Mouse (Mus musculus) ovary, postnatal 36 days (tissue): Measurements from ENCODE around the gene Vim.
"Not testable (repeated sequence)": the region's sequence is repeated elsewhere in the genome, so short reads cannot be mapped to it uniquely, and the experiment has no call there.

ENCODE experiments used
- DNase-seq: peaks from one replicate; pipeline ENCODE4 v3.0.0; 2022; ENCODE audit warnings: low spot score, mixed read lengths

The Vim gene

DNA sequence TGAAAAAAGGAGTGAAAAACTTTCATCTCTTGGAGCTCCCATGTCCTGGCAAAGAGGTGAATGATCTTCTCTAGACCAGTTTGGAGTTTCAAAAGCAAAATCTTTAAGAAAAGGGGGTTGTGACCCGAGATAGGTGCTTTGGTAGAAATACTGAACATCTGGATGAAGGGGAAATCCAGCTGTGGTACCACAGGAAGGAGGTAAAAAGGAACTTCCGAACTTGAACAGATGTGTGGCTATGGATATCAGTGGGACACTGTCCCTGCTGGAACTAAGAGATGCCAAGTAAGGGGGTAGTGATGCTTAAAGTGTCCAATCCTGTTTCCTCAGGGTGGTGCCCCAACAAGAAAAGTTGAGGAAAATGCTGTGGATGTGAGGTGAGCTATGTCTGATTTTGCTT is 3.6 kb upstream of the Vim start:
- DNase-seq = no peak

DNA sequence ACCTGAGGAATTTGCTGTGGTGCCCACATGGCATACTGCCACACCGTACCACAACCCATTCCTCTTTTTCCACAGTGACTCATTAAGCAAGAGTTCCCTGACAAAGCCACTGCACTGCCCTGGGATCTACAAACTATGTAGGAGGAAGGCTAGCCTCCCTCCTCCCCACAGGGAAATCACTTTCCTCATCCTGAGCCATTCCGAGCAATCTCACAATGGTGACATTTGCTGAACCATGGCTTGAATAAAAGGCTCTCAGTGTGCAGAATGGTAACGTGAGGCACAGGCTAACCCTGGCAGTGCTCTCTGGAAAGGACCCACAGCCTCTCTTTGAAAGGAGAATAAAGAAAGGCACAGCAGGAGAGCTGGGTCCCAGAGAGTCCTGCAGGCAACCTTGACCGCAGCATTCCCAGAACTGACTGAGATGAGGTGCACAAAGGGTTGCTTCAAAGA is 1.6 kb upstream of the Vim start:
- no peak for DNase-seq

DNA sequence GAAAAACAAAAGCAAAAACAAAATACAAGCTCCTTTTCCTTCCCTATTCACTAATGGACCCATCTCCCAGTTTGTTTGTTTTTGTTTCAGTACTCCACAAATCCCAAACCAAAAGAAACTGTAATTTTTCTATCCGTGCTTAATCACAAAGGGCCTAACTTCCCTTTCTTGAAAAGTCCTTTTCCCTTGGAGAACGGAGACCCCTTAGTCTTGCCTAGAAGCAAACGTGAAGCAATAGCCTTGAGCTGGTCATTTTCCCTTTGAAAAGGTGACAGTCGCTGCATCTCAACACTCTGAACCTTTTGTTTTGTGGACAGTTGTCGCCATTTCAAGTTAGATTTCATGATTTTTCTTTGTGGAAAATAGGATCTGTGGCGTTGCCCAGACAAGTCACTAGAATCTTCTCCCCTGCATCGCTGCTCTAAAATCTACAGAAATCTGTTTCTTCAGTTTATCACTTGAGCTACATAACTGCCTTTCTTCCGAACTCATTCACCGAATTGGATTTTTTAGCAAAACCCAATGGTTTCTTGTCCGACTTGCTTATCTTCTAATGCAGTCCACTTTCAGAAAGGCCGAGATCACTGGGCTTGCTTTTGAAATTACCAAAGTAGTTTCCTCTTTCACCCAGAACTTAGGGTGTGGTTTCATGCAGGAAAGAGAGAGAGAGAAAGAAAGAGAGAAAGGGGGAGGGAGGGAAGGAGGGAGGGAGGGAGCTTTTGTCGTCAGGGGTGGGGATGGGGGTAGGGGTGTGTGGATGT is 900 bp upstream of the Vim start:
- DNase-seq = no peak

DNA sequence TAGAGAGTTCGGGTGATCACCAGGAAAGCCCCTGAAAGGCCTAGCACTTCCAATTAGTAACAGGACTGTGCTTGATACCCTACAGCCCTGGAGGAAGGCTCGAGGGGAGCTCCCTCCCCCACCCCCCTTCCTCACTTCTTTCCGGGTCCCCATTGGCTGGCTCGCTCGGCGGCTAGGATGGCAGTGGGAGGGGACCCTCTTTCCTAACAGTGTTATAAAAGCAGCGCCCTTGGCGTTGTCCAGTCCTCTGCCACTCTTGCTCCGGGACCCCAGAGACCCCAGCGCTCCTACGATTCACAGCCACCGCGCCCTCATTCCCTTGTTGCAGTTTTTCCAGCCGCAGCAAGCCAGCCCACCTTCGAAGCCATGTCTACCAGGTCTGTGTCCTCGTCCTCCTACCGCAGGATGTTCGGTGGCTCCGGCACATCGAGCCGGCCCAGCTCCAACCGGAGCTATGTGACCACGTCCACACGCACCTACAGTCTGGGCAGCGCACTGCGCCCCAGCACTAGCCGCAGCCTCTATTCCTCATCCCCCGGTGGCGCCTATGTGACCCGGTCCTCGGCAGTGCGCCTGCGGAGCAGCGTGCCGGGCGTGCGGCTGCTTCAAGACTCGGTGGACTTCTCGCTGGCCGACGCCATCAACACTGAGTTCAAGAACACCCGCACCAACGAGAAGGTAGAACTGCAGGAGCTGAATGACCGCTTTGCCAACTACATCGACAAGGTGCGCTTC is 506 bp downstream of the Vim start:
- peak; percentile 82 for DNase-seq

DNA sequence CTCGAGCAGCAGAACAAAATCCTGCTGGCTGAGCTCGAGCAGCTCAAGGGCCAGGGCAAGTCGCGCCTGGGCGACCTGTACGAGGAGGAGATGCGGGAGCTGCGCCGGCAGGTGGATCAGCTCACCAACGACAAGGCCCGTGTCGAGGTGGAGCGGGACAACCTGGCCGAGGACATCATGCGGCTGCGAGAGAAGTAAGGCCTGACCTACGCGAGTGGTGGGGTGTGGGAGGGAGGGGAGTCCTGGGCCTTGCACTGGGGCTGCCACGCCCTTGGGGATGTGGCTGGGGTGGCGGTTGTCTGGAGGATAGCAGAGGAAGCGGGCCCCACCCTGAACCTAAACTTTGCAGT is 1.0 kb downstream of the Vim start:
- DNase-seq = peak; percentile 43

DNA sequence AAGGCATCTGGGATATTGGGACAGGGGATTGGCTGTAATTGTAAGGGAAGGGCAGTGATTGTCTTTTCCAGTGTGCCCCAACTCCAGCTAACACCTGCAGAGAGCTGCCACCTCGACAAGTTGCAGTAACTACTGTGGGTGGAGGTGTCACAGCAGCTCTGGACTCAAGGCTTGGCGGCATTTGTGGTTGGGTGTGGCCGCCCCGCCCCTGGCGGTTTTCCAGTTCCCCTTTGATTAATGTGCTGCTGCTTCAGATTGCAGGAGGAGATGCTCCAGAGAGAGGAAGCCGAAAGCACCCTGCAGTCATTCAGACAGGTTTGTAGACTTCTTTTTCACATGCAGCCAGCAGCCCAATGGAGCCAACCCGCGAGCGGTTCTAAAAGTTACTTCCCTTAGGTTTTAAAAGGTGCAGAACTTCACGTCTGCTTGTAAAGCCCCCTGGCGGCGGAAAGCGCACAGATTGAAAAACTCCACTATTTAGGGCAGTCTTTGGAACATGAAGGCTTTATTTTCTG is 1.6 kb downstream of the Vim start:
- peak; percentile 74 for DNase-seq

DNA sequence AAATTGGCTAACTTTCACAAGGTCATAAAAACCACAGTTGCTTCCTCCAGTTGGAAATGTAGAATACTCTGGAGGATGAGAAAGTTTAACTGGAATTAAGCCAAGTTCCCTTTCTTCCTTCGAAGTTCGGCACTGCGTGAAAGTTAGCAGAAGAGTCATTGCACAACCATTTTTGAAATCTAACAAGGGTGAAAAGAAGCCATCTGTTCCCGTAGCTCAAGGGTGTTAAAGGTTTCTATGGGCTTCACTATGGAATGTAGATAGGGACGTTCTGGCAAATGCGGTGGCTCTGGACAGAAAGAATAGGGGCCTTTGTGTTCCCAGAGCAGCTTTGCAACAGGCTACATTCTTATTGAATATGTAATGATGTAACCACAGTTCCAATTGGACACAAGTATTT is 2.2 kb downstream of the Vim start:
- no peak for DNase-seq

DNA sequence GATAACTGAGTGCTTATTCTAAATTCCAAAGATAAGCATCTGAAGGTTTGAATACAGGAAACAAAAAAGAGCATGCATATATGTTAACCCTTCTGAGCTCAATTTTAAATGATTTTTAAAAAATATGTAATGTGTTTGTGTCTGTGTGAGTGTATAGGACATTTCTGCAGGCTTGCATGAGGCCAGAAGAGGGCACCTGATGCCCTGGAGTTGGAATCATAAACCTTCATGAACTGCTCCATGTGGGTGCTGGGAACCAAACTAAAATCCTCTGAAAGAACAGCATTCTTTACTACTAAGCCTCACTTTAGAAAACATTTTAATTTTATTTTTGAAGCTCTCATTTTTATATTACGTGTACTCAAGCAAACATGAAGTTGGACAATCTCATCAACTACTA is 3.7 kb downstream of the Vim start:
- no peak for DNase-seq

DNA sequence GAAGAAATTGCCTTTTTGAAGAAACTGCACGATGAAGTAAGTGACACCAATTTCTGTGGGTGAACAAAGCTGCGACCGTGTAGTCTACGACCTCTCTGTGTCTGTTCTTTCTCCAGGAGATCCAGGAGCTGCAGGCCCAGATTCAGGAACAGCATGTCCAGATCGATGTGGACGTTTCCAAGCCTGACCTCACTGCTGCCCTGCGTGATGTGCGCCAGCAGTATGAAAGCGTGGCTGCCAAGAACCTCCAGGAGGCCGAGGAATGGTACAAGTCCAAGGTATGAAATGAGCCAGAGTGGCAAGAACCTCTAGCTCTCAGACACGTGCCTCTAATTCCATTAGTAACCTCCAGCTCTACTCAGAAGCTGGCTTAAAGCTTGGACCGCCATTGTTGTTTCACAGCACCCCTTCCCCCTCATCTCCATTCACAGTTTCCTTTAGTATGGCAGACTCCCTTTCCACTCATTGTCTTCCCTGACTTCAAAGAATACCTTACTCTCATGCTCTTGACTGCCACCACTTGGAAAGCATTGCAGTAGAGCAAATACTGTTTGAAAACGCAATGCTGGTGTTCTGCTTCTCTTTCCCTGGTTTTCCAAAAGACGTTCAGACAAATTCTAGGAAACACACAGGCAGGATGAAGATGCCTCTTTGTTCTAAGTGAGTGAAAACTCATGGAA is 4.9 kb downstream of the Vim start:
- no peak for DNase-seq

DNA sequence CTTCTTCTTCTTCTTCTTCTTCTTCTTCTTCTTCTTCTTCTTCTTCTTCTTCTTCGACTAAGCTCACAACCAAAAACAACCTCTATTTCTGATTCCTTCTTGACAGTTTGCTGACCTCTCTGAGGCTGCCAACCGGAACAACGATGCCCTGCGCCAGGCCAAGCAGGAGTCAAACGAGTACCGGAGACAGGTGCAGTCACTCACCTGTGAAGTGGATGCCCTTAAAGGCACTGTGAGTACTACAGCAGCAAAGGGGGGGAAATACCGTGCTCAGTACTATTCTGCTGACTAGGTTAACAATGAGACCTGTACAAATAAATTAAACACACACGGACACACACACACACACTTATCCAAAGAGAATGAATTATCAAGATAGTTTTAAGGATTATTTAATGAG is 5.6 kb downstream of the Vim start:
- no peak for DNase-seq

DNA sequence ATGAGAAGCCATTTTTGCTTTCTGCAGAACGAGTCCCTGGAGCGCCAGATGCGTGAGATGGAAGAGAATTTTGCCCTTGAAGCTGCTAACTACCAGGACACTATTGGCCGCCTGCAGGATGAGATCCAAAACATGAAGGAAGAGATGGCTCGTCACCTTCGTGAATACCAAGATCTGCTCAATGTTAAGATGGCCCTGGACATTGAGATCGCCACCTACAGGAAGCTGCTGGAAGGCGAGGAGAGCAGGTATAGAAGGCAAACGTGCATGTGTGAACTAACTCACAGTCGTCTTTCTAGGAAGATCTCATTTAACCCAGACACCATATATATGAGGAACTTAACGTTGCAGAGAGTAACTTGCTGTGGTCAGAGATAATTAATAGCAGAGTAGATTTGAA is 6.3 kb downstream of the Vim start:
- DNase-seq = no peak

DNA sequence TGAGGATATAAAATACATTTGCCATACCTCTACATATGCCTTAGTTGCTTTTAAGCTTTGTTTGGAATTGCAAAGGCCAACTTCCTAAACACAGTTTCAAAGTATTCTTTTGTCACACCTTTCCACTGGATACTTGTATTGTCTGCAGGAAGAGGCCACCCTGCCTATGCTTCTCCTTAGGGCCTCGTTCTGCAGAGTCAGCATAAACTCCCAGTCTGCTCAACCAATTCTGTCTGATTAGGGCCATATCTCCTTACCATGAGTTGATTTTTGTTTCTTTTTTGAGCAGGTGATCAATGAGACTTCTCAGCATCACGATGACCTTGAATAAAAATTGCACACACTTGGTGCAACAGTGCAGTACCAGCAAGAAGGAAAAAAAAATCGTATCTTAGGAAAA is 8.5 kb downstream of the Vim start:
- DNase-seq = no peak

DNA sequence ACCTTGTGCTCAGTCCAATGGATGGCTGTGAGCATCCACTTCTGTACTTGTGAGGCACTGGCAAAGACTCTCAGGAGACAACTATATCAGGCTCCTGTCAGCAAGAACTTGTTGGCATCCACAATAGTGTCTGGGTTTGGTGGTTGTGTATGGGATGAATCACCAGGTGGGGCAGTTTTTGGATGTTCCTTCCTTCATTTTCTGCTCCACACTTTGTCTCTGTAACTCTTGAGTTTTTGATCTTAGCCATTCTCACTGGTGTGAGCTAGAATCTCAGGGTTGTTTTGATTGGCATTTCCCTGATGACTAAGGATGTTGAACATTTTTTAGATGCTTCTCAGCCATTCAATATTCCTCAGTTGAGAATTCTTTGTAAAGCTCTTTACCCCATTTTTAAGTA is 10.0 kb downstream of the Vim start:
- not testable (repeated sequence) for DNase-seq

DNA sequence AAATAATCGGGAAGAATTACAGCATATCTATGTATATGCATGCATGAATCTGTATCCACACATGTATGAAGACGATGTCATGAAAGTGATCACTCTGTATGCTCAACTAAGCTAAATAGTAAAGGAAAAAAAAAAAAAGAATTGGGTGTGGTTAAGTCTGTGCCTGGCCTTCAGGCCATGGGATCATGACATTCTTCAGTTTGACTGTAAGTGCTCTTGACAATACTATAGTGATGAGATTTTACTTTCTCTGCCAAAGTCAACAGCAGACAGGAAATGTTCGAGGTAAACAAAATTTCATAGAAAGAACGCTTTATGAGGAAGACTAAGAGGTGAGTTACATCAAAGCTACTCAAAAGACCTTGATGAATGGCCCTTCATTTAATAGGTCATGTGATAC is 19.6 kb downstream of the Vim start:
- no peak for DNase-seq

DNA sequence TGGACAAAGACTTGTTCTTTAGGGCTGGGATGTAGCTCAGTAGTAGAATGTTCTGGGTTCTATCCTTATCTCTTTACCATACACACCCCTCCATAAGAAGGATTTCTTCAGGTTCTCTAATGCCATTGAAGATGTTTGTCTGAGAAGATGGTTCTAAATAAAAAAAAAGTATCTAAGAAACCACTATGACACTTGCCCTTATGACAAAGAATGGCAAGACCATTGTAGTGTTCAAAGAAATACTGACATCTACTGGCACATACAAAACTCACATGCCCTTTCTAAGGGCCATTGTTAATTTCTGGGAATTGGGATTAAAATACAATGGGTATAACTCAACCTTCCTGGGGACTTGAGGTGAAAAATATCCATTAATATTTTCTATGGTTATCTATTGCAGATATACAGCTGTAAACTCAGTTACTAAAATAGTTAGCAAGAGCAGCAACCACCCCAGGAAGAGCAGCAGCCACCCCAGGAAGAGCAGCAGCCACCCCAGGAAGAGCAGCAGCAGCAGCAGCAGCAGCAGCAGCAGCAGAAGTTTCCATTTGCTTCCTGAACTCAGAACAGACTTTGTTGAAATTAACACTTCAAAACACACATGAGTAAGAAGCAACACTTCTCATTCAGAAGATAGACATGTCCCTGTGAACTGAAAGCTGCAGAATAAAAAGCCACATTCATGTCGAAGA is 23.4 kb downstream of the Vim start:
- no peak for DNase-seq

DNA sequence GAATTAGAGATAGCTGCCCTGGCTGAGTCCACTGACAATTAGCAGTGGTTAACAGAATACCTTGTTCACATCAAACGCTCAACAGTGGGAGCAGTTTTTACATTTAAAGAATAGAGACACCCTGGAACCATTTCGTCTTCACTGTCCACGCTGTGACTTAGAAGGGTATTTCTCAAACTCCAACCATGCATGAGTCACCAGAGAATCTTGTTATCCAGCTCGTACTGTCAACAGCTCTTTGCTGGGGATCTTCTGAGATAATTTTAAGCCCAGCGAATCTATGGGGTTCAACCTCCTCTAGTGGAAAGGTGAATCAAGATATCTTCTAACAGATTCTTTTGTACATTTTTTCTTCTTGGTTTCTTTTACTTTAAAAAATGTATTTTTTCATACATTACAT is 24.4 kb downstream of the Vim start:
- DNase-seq = no peak

DNA sequence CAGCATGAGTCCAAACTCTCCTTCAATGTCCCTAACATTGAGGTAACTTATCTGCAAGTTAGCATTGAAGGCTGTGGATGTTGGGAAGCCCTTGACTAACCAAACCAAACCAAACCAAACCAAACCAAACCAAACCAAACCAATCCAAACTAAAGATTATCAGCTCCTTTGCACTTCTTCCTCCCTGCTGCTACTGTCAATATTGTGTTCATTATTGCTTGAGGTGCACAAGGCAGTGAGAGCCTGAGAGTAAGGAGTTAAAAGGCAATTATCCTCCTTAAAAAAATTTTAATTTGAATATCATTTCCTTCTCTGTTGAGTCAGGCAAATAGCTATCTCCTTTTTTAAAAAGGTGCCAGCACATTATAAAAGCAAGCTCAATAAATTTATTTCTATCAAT is 29.4 kb downstream of the Vim start:
- DNase-seq = no peak

DNA sequence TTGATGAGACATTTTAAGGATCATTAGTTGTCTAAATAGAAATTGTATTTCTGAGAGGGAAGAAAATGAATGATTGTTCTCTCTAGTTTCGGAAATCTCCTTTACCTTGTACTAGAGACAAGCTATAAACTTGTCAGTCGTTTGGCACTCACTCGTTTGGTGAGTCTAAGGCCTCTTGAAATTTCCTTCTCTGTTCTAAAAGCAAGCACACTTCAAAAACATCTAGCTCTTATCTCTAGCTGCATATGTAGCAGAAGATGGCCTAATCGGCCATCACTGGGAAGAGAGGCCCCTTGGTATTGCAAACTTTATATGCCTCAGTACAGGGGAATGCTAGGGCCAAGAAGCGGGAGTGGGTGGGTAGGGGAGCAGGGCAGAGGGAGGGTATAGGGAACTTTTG is 29.9 kb downstream of the Vim start:
- DNase-seq = not testable (repeated sequence)

DNA sequence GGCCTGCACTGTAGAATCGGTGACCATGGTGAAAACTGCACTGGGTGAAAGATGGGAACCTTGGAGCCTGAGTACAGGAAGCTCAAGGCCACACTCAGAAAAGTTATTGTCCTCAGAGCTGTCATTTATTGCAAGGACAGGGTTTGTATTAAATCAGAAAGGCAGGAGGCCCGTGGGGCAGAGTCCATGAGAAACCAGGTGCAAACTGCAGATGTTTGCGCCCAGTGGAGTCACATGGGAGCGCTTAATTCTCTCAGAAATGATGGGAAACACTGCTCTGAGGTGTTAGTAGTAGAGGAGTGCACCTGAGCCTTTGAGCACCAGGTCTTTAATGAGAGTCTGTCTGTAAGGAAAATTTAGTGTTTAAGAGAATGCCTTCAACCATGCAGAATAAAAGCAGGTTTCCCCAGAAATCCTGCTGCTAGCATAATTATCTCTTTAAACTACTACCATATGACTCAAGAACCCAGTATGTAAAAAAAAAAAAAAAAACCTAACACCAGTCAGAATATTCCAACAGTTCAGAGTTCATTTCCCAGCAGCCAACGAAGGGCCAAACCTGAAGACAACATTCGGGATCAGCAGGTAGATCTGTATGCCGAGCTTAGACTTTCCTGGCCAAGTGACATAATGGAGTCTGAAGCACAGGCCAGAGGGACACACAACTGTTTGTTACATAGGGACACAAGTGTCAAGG is 56.6 kb downstream of the Vim start:
- DNase-seq = no peak
